ENCODE assay signal across 9 mouse cellular contexts in the genomic region with DNA sequence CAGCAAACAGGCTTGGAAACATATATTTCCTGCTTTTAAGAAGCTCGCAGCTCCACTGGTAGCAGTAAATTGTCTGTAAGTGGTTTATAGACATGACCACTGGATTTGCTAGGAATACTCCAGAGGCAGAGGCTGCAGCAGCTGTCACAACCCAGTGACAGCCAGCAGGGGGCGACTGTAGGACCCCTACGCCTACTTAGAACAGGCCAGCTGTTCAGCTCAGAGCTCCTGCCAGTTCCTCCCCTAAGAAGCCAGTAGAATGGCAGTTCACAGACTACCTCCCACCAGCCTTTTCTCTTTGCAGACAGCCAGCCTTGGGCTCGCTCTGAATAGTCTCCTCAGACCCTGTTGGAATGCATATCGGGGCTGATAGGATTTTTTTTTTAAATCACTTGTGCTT. TPM values are rescaled to one million over a fixed set of nuclear protein-coding genes. Genes with fewer than 3 reads are reported as not detected.
A peak's percentile ranks its signal among the peaks of the same experiment; 100 is the strongest.
DNase-seq lines count a peak whose midpoint lies in the region; ATAC-seq lines count a peak whose summit lies in the region.
"Had no signal": no experiment of that assay in that cellular context is flagged by ENCODE, and none has a peak within 500 bp of the region (broad histone marks: within the 10 kb centered on the region; RNA-seq: fewer than 3 reads in every experiment).

No protein-coding gene starts in this region.

- no peak overlapping the region for H3K4me3 ChIP-seq in forebrain, embryonic 16.5 days (replicated peaks; ENCODE audit: low read length)
- H3K4me3 ChIP-seq in intestine, embryonic 15.5 days (replicated peaks): no peak overlapping the region
- no peak overlapping the region for H3K4me3 ChIP-seq in midbrain, embryonic 14.5 days (replicated peaks; ENCODE audit: low read depth, low read length)
- H3K4me3 ChIP-seq: lung, embryonic 15.5 days had no signal

- intact Hi-C loops in heart, postnatal 25 days (cut with DNase I): no loop called here
- intact Hi-C loops in left cerebral cortex, postnatal 25 days (cut with DNase I): loop anchor here (2.0 kb wide), 1 partner anchor 24 kb away; no protein-coding TSS in a partner anchor

- H3K4me2 ChIP-seq in forebrain, embryonic 16.5 days (ENCODE audit: low read length): no peak overlapping the region
- H3K4me2 ChIP-seq in intestine, embryonic 15.5 days (replicated peaks): no peak overlapping the region
- H3K4me2 ChIP-seq in midbrain, embryonic 14.5 days (ENCODE audit: low read length): no peak overlapping the region
- H3K4me2 ChIP-seq: lung, embryonic 15.5 days had no signal

- H3K36me3 ChIP-seq in forebrain, embryonic 16.5 days (ENCODE audit: control insufficient read depth, insufficient read depth): no peaks in the 10 kb centered on the region
- no peaks in the 10 kb centered on the region for H3K36me3 ChIP-seq in intestine, embryonic 15.5 days
- no peaks in the 10 kb centered on the region for H3K36me3 ChIP-seq in midbrain, embryonic 14.5 days (ENCODE audit: control insufficient read depth, insufficient read depth, low read length)
- no peaks in the 10 kb centered on the region for H3K36me3 ChIP-seq in splenic B cell, adult 2 months (ENCODE audit: control insufficient read depth, insufficient read depth, low read length, poor library complexity, severe bottlenecking)
- H3K36me3 ChIP-seq: lung, embryonic 15.5 days had no signal

- ATAC-seq in forebrain, embryonic 16.5 days: peak; percentile 82
- peak; percentile 51; the same call in 1 of the 2 replicates for ATAC-seq in intestine, embryonic 15.5 days
- peak; percentile 57; the same call in 1 of the 2 replicates for ATAC-seq in midbrain, embryonic 14.5 days (ENCODE audit: low FRiP score, low TSS enrichment)

- peaks cover 4% of the 10 kb centered on the region for H3K4me1 ChIP-seq in forebrain, embryonic 16.5 days (replicated peaks; ENCODE audit: control insufficient read depth, insufficient read depth, low read length)
- no peaks in the 10 kb centered on the region for H3K4me1 ChIP-seq in intestine, embryonic 15.5 days (replicated peaks)
- H3K4me1 ChIP-seq in midbrain, embryonic 14.5 days (ENCODE audit: control insufficient read depth, insufficient read depth, low read length): peaks cover 3% of the 10 kb centered on the region; the same call in 1 of the 2 replicates
- H3K4me1 ChIP-seq: lung, embryonic 15.5 days had no signal

- H3K27me3 ChIP-seq in forebrain, embryonic 16.5 days (replicated peaks; ENCODE audit: control insufficient read depth, insufficient read depth, low read length): no peaks in the 10 kb centered on the region
- H3K27me3 ChIP-seq in intestine, embryonic 15.5 days (replicated peaks): no peaks in the 10 kb centered on the region
- H3K27me3 ChIP-seq in midbrain, embryonic 14.5 days (ENCODE audit: control insufficient read depth, insufficient read depth, low read length): no peaks in the 10 kb centered on the region
- no peaks in the 10 kb centered on the region; the same call in 1 of the 2 replicates for H3K27me3 ChIP-seq in splenic B cell, adult 2 months (ENCODE audit: control insufficient read depth, insufficient read depth, low read length, poor library complexity, severe bottlenecking)
- H3K27me3 ChIP-seq: lung, embryonic 15.5 days had no signal

- no peak overlapping the region for H3K27ac ChIP-seq in forebrain, embryonic 16.5 days (ENCODE audit: low read length)
- no peak overlapping the region for H3K27ac ChIP-seq in intestine, embryonic 15.5 days
- H3K27ac ChIP-seq in midbrain, embryonic 14.5 days (replicated peaks; ENCODE audit: low read depth, low read length): no peak overlapping the region
- H3K27ac ChIP-seq: lung, embryonic 15.5 days had no signal

- 5% methylated on average over 5 of the region's 5 CpGs for WGBS in forebrain, embryonic 16.5 days
- WGBS in intestine, embryonic 15.5 days: 19% methylated on average over 5 of the region's 5 CpGs
- 8% methylated on average over 5 of the region's 5 CpGs for WGBS in midbrain, embryonic 14.5 days

- no peaks in the 10 kb centered on the region for H3K9me3 ChIP-seq in forebrain, embryonic 16.5 days (ENCODE audit: control insufficient read depth, low read length)
- no peaks in the 10 kb centered on the region for H3K9me3 ChIP-seq in intestine, embryonic 15.5 days
- no peaks in the 10 kb centered on the region for H3K9me3 ChIP-seq in midbrain, embryonic 14.5 days (ENCODE audit: control insufficient read depth, low read length)
- H3K9me3 ChIP-seq: lung, embryonic 15.5 days had no signal

- H3K9ac ChIP-seq in forebrain, embryonic 16.5 days (replicated peaks; ENCODE audit: low read depth, low read length): no peak overlapping the region
- H3K9ac ChIP-seq in intestine, embryonic 15.5 days: no peak overlapping the region
- no peak overlapping the region for H3K9ac ChIP-seq in midbrain, embryonic 14.5 days (replicated peaks; ENCODE audit: low read length)
- H3K9ac ChIP-seq: lung, embryonic 15.5 days had no signal

- peak; percentile 31 to 47 for DNase-seq in heart, adult 18-20 months
- DNase-seq in heart, postnatal 25 days (ENCODE audit: low spot score): no peak
- peak; percentile 49 to 53 for DNase-seq in adrenal gland, adult 18-20 months (ENCODE audit: low spot score in 2 of 2)
- peak; percentile 62 to 80 for DNase-seq in left cerebral cortex, postnatal 25 days (ENCODE audit: low spot score in 2 of 2)
- DNase-seq in midbrain, embryonic 14.5 days: peak; percentile 85
- DNase-seq in splenic B cell, adult 2 months (ENCODE audit: low read depth, low spot score): peak; percentile 47

RNA-seq across cellular contexts. Expression of a gene that starts 10.7 kb away (rescaled TPM):
- 1 to 10 TPM; 6.2 to 7.0 TPM for total RNA-seq in heart, adult 18-20 months (2021)
- total RNA-seq in heart, postnatal 25 days (2021): 1 to 10 TPM; 5.4 to 6.4 TPM
- 10 to 100 TPM; 19.2 to 30.4 TPM for total RNA-seq in adrenal gland, adult 18-20 months (2021)
- 2.4 and 3.2 TPM in 2 replicates for polyA plus RNA-seq in forebrain, embryonic 16.5 days (2015; fragmentation: Nextera tagmentation; extraction: Ambion mirVana)
- 5.4 and 5.5 TPM in 2 replicates for polyA plus RNA-seq in intestine, embryonic 15.5 days (2015; fragmentation: Nextera tagmentation; extraction: Ambion mirVana)
- 1 to 10 TPM; 1.6 to 2.7 TPM for total RNA-seq in left cerebral cortex, postnatal 25 days (2021)
- polyA plus RNA-seq in midbrain, embryonic 14.5 days (2014; fragmentation: Nextera tagmentation; extraction: Ambion mirVana): 1.2 and 2.2 TPM in 2 replicates

RNA-seq across cellular contexts. Expression of a gene that starts 58.4 kb away (rescaled TPM):
- total RNA-seq in heart, adult 18-20 months (2021): under 1 TPM; 0.15 to 0.26 TPM
- total RNA-seq in heart, postnatal 25 days (2021): under 1 TPM in 1 of 2 experiments, not detected in 1; 0.31 TPM
- total RNA-seq in adrenal gland, adult 18-20 months (2021): 10 to 100 TPM; 14.2 to 19.7 TPM
- 49.7 and 217 TPM in 2 replicates for polyA plus RNA-seq in forebrain, embryonic 16.5 days (2015; fragmentation: Nextera tagmentation; extraction: Ambion mirVana)
- 4.8 and 7.0 TPM in 2 replicates for polyA plus RNA-seq in intestine, embryonic 15.5 days (2015; fragmentation: Nextera tagmentation; extraction: Ambion mirVana)
- 100 to 1,000 TPM; 540 to 648 TPM for total RNA-seq in left cerebral cortex, postnatal 25 days (2021)
- polyA plus RNA-seq in midbrain, embryonic 14.5 days (2014; fragmentation: Nextera tagmentation; extraction: Ambion mirVana): 225 and 337 TPM in 2 replicates

RNA-seq across cellular contexts. Expression of a gene that starts 59.1 kb away (rescaled TPM):
- total RNA-seq in heart, adult 18-20 months (2021): not detected
- not detected for total RNA-seq in heart, postnatal 25 days (2021)
- total RNA-seq in adrenal gland, adult 18-20 months (2021): not detected
- not detected in 2 replicates for polyA plus RNA-seq in forebrain, embryonic 16.5 days (2015; fragmentation: Nextera tagmentation; extraction: Ambion mirVana)
- polyA plus RNA-seq in intestine, embryonic 15.5 days (2015; fragmentation: Nextera tagmentation; extraction: Ambion mirVana): not detected in 2 replicates
- not detected for total RNA-seq in left cerebral cortex, postnatal 25 days (2021)
- polyA plus RNA-seq in midbrain, embryonic 14.5 days (2014; fragmentation: Nextera tagmentation; extraction: Ambion mirVana): not detected in 2 replicates
- polyA plus RNA-seq: lung, embryonic 15.5 days had no signal

Comparison
In these comparisons a context has a peak if more than half of its experiments do, and no peak if none do; other contexts are left out.
1. RNA of a gene that starts 58.4 kb away (total RNA-seq): 540 to 648 TPM in left cerebral cortex, postnatal 25 days; 14.2 to 19.7 TPM in adrenal gland, adult 18-20 months, 0.31 TPM in heart, postnatal 25 days and 0.15 to 0.26 TPM in heart, adult 18-20 months; every median in the first group is over 10 times any median in the second.
2. Peak in every context shown above with its lines, with median percentiles within 50 percentile points of each other: ATAC-seq.